25 mouse cellular contexts compared by ENCODE assay signal in the genomic region with DNA sequence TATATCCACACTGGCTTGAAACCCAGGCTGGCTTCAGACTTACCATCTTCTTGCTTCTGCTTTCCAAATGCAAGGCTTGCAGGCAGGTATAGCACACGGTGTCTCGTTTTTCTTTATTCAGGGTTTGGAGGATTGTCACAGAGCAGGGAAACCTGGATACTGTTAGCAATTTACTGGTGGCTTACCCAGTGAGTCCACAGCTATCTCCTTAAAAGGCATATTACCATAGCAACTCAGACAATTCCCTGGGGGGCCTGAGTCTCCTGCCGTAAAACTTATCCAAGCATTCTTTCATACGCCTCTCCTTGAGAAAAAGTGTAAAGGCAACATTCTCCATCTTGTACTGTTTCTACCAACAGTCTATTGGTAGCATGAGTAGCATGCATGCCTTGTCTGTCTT.
DNase-seq lines count a peak whose midpoint lies in the region; ATAC-seq lines count a peak whose summit lies in the region.
"Had no signal": no experiment of that assay in that cellular context is flagged by ENCODE, and none has a peak within 500 bp of the region (broad histone marks: within the 10 kb centered on the region; RNA-seq: fewer than 3 reads in every experiment).

No protein-coding gene starts in this region.

- 51% methylated on average over 4 of the region's 4 CpGs for WGBS in hindbrain, embryonic 14.5 days
- 54% methylated on average over 4 of the region's 4 CpGs for WGBS in hindbrain, embryonic 12.5 days
- 47% methylated on average over 4 of the region's 4 CpGs for WGBS in neural tube, embryonic 12.5 days

- no peaks in the 10 kb centered on the region for H3K27me3 ChIP-seq in hindbrain, embryonic 14.5 days (ENCODE audit: control insufficient read depth, insufficient read depth, low read length)
- no peaks in the 10 kb centered on the region for H3K27me3 ChIP-seq in hindbrain, embryonic 12.5 days
- no peaks in the 10 kb centered on the region for H3K27me3 ChIP-seq in neural tube, embryonic 12.5 days (replicated peaks)
- H3K27me3 ChIP-seq: heart, embryonic 15.5 days had no signal

- H3K4me1 ChIP-seq in hindbrain, embryonic 14.5 days (replicated peaks; ENCODE audit: control insufficient read depth, insufficient read depth, low read length): peaks cover 10% of the 10 kb centered on the region; the same call in 1 of the 2 replicates
- peaks cover 9% of the 10 kb centered on the region; the same call in 1 of the 2 replicates for H3K4me1 ChIP-seq in hindbrain, embryonic 12.5 days
- H3K4me1 ChIP-seq in neural tube, embryonic 12.5 days: peaks cover 6% of the 10 kb centered on the region; the same call in 1 of the 2 replicates
- H3K4me1 ChIP-seq: heart, embryonic 15.5 days had no signal

- H3K9ac ChIP-seq in hindbrain, embryonic 14.5 days: no peak overlapping the region
- H3K9ac ChIP-seq in hindbrain, embryonic 12.5 days: no peak overlapping the region
- no peak overlapping the region for H3K9ac ChIP-seq in neural tube, embryonic 12.5 days
- H3K9ac ChIP-seq: heart, embryonic 15.5 days; liver, postnatal 0 days had no signal

- peak; percentile 51 for DNase-seq in embryo, embryonic 10.5 days (ENCODE audit: low spot score)
- DNase-seq in embryo, embryonic 10 days (ENCODE audit: low spot score): no peak
- peak; percentile 55 for DNase-seq in hindbrain, embryonic 14.5 days (ENCODE audit: low spot score)
- no peak for DNase-seq in neural tube, embryonic 10.5 days (ENCODE audit: extremely low spot score, low spot score)
- DNase-seq in retina, postnatal 1 day: peak; percentile 23
- no peak for DNase-seq in adrenal gland, adult 18-20 months (ENCODE audit: low spot score in 2 of 2)
- DNase-seq: adrenal gland, postnatal 14 days; cerebellum, adult 9-10 months; heart, postnatal 36 days; kidney, adult 2 months; left cerebral cortex, postnatal 4 days; liver, postnatal 0 days; right cerebral cortex, postnatal 4 days; thymus, postnatal 14 days had no signal

- H3K4me3 ChIP-seq in hindbrain, embryonic 14.5 days (replicated peaks; ENCODE audit: low read length): no peak overlapping the region
- no peak overlapping the region for H3K4me3 ChIP-seq in hindbrain, embryonic 12.5 days
- no peak overlapping the region for H3K4me3 ChIP-seq in neural tube, embryonic 12.5 days
- H3K4me3 ChIP-seq: heart, embryonic 15.5 days; midbrain, embryonic 10.5 days; myocyte had no signal

- H3K36me3 ChIP-seq in hindbrain, embryonic 14.5 days (replicated peaks; ENCODE audit: control insufficient read depth, insufficient read depth): no peaks in the 10 kb centered on the region
- H3K36me3 ChIP-seq in hindbrain, embryonic 12.5 days: no peaks in the 10 kb centered on the region
- H3K36me3 ChIP-seq in neural tube, embryonic 12.5 days: no peaks in the 10 kb centered on the region
- H3K36me3 ChIP-seq: heart, embryonic 15.5 days; midbrain, embryonic 10.5 days had no signal

- no peak for ATAC-seq in hindbrain, embryonic 14.5 days (ENCODE audit: low FRiP score)
- no peak for ATAC-seq in hindbrain, embryonic 12.5 days (ENCODE audit: low FRiP score)
- ATAC-seq in neural tube, embryonic 12.5 days (ENCODE audit: low FRiP score, low read depth): 0 out of 2 replicates have a peak, but pooled peaks have one; percentile 29
- ATAC-seq: activated CD4-positive, CD25-positive, alpha-beta regulatory T cell, adult 4 months; forebrain, embryonic 16.5 days; liver, postnatal 0 days; lung, postnatal 0 days had no signal

- no peak overlapping the region for H3K27ac ChIP-seq in hindbrain, embryonic 14.5 days
- no peak overlapping the region for H3K27ac ChIP-seq in hindbrain, embryonic 12.5 days
- no peak overlapping the region for H3K27ac ChIP-seq in neural tube, embryonic 12.5 days
- H3K27ac ChIP-seq: heart, embryonic 15.5 days; kidney, postnatal 0 days; macrophage; midbrain, embryonic 10.5 days had no signal

- H3K9me3 ChIP-seq in hindbrain, embryonic 14.5 days (ENCODE audit: control insufficient read depth, low read length): 0 out of 2 replicates have a peak, but pooled peaks cover 13% of the 10 kb centered on the region
- H3K9me3 ChIP-seq in hindbrain, embryonic 12.5 days (replicated peaks): no peaks in the 10 kb centered on the region
- H3K9me3 ChIP-seq in neural tube, embryonic 12.5 days: no peaks in the 10 kb centered on the region
- H3K9me3 ChIP-seq: heart, embryonic 15.5 days; midbrain, embryonic 10.5 days had no signal

- H3K4me2 ChIP-seq in hindbrain, embryonic 14.5 days (replicated peaks): no peak overlapping the region
- H3K4me2 ChIP-seq in hindbrain, embryonic 12.5 days (replicated peaks): no peak overlapping the region
- H3K4me2 ChIP-seq in neural tube, embryonic 12.5 days (replicated peaks): no peak overlapping the region
- H3K4me2 ChIP-seq: heart, embryonic 15.5 days; liver, embryonic 11.5 days had no signal

Comparison
In these comparisons a context has a peak if more than half of its experiments do, and no peak if none do; other contexts are left out.
1. DNase-seq: peak in embryo, embryonic 10.5 days (single experiment), hindbrain, embryonic 14.5 days (single experiment) and retina, postnatal 1 day (single experiment); none in embryo, embryonic 10 days (single experiment), neural tube, embryonic 10.5 days (single experiment) and adrenal gland, adult 18-20 months (0 of 2).